Mouse (Mus musculus) layer of hippocampus, postnatal 14 days (tissue): ENCODE measurements at regions not wholly inside any gene's neighbourhood (a gene's known extent, or its start where the extent isn't known, plus 50 kb on each side); places are given as distances from the start of the nearest gene placed in this dataset.

Experiments used
- DNase-seq, 2 experiments: peaks; one replicate each; pipeline ENCODE4 v3.0.0; 2021 to 2022; ENCODE audit warnings: low spot score in 2 of 2, mixed read lengths in 1 of 2

DNA sequence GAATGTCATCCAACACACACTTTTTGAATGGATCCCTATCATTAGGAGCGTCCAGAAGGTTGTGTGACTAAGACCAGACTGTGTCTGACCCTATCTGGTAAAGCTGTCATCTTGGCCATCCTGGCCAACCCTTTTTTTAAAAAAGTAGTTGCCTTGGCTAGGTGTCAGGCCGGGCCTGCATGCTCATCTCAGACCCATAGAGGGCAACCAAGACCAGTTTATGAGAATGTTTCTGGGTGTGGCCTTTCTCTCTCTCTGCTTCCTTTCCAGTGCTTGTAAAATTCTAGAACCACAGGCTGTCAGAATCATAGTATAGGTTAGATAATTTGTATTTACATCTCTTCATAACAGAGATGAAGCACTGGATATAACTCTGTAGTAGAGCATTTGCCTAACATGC is 62.8 kb upstream of the Las1l start:
- peak; percentile 43 to 46 for DNase-seq

- DNase-seq, result no peak
Observed at GRCm38 (mm10) chrX:96020407-96020806, 63.6 kb upstream of the Las1l start.

DNA sequence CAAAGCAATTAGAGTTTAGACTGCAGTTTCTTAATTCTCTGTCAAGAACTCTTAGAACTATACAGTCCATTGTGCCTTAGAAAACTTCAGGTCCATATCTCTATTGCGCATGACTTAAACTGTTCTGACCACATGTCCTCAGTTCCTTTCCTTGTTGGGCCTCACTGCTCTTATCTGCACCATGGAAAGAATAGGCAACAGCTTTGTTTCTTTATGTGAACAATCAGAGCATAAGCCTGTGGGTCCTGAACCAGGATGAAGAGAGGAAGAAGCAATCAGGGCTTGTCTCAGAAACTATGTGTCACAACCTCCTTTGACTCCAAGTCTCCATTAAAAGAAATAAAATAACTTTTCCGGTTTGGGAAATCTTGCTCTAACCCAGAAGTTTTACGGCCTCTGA is 68.6 kb upstream of the Las1l start:
- DNase-seq, result no peak

DNA sequence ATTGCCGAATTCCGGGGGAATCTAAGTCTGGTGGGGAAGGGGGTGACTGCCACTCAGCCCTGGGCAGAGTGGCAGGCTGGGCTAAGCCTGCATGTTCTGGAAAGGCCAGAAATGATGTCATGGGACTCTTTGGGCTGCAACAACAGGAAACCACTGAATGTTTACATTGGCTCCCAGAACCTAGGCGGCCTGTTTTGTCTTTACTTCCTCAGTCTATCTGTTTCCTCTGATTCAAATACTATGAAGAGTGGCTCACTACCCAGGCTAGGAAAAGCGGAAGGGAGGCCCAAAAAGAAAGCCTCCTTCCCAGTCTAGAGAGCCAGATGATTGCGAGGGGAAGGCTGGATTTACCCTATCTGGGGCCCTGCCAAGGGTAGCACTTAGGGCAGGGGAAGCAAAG is 69.1 kb upstream of the Las1l start:
- DNase-seq, result peak in 1 of 2 experiments; percentile 4

- DNase-seq, result no peak
Observed at GRCm38 (mm10) chrX:96031591-96031990, 64.3 kb upstream of the Msn start.

- no peak for DNase-seq
Observed at GRCm38 (mm10) chrX:96035307-96035706, 60.5 kb upstream of the Msn start.

DNA sequence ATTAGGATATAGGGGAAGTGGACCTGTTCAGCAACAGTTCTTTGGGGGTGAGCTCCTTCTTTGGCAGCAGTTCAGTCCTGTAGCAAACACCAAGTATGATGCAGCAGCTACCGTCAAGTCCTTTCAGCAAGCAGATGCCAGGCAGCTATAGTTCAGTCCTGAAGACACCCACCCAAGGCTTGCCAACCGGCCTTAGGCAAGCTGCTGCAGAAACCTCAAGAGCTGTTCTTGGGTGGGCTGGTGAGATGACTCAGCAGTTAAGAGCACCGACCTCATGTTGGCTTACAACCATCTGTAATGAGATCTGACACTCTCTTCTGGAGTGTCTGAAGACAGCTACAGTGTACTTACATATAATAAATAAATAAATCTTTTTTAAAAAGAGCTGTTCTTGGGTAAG is 53.6 kb upstream of the Msn start:
- DNase-seq, result no peak
